Mouse (Mus musculus) bone marrow macrophage, adult 2 months (primary cell): ENCODE results near the gene Mtmr2.
"Not testable (repeated sequence)": the region's sequence is repeated elsewhere in the genome, so short reads cannot be mapped to it uniquely, and the experiment has no call there.

Experiments used
- CTCF ChIP-seq: IDR thresholded peaks from 2 replicates; pipeline ENCODE4 v1.5.1; 2012; ENCODE audit warnings: low read depth, mild to moderate bottlenecking, low read length, moderate library complexity
- POLR2A ChIP-seq: IDR thresholded peaks from 2 replicates; pipeline ENCODE4 v1.6.1; 2012; ENCODE audit warnings: mild to moderate bottlenecking, low read depth, low read length, borderline replicate concordance

- TF ChIP-seq POLR2A, CTCF: not testable (repeated sequence)
These were observed 32.3 kb upstream of the Mtmr2 start for GRCm38 (mm10) chr9:13715891-13716290.
